Mouse (Mus musculus) central nervous system, embryonic 11.5 days (tissue): ENCODE measurements around the gene Fam83e. TPM values are rescaled to one million over a fixed set of nuclear protein-coding genes. Genes with fewer than 3 reads are reported as not detected.

ENCODE experiments used
- polyA plus RNA-seq: library from polyadenylated mRNA; depleted of rRNA; stranded (reverse); fragments of >200 nt; gene quantifications from 2 replicates; pipeline ENCODE4 v1.2.3, GENCODE M21; 2012; rRNA removed

The Fam83e gene
- polyA plus RNA-seq = 1.3 and 1.6 TPM in 2 replicates

GRCm38 (mm10) chr7:45720413-45721233 lies at the start of gene Fam83e:
TSS of gene Fam83e (plus strand) at chr7:45721212.

GRCm38 (mm10) chr7:45683396-45684050 lies 37.5 kb upstream of the Fam83e start, which contains the start of gene Ntn5:
TSS of gene Ntn5 (plus strand) at chr7:45684022.

DNA sequence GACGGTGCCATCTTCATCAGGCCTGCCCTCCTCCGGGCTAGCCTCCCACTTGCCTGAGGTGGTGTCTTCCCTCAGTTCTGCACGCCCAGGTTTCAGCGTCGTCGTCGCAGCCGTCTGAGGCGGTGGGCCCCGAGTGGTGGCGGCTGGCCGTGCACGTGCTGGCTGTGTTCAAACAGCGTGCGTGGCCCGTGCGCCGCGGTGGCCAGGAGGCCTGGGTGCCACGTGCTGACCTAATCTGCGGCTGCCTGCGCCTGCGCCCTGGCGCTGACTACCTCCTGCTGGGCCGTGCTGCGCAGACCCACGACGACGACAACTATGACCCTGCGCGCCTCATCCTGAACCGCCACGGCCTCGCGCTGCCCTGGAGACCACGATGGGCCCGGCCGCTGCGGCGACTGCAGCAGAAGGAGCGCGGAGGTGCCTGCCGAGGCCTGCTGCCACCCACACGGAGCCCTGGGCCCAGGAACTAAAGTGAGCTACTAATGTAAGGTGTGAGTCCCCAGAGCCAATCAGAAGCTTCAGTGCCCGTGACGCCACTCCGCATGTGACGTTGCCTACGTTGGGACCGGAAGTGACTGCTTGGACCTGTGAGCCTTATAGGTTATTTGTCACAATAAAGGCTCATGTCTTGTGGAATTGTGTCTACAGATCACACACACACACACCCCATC lies 27.0 kb upstream of the Fam83e start, which contains the start of gene Sec1:
Gene Sec1, minus strand, starts transcription at position 482 of the 671 bp plus-strand sequence.

GRCm38 (mm10) chr7:45699523-45700141 lies 21.4 kb upstream of the Fam83e start, which contains the start of gene Car11:
TSS of gene Car11 (plus strand) at chr7:45699843.

DNA sequence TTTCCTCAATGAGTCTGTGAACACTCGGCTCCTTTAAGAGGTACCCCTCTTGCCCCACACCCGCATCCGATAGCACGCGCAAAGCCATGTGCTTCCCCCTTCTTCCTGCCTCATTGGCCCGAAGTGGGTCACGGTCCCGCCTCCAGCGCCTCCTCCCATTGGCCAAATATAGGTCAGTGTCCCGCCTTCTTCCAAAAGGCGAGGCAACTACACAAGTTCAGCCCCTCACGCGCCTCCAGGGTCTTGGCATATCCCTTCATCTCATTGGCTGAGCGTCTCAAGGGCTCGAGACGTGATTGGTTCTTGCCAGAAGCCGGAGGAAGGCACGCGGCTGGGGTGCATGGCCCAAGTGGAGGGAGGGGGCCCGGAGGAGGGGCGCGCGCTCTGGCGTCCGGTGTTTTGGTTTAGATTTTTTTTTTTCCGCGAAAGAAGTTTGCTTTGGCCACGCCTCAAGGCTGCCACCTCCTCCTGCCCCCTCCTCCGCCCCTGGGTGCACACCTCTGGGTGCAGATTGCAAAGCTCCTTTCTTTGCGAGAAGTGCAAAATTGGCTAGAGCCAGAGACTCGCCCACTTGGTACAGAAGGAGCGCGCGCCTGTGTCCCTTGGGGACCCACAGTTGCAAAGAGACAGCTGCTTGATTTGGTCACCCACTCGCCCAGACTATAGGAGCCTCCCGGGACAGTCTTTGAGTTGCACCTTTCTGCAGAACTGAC lies 16.1 kb upstream of the Fam83e start, which contains the start of gene Dbp:
Gene Dbp, plus strand, starts transcription at position 359 of the 713 bp plus-strand sequence.

DNA sequence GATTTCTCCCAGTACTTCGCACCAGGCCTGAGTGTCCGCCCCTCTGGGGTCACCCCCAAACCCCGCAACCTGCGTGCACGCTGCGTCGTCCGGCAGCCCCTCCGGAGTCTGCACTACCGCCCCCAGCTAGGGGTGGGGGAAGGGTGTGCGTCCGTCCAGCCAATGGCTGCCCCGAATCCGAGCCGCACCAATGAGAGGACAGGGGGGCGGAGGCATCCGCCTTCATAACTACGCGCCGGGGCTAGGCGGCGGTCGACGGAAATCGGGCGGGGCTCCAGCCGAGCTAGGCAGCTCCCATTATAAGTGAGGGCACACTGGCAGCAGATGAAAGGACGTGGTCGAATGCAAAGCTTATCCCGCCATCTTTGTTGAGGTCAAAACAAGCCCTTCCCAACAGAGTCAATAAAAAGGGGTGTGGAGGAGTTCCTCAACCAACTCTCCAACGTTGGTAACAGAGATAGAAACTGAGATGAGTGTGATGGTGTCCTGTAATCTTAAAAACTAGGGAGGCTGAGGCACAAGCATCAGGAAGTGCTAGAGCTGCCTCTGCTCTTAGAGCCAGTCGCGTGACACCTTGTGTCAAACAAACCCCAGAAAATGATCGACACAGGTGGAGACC lies 5.8 kb upstream of the Fam83e start, which contains the start of gene Rpl18:
Gene Rpl18, plus strand, starts transcription at position 368 of the 619 bp plus-strand sequence.

GRCm38 (mm10) chr7:45717918-45718297 lies 3.1 kb upstream of the Fam83e start, which contains the start of gene Sphk2:
TSS of gene Sphk2 (minus strand) at chr7:45718002.

GRCm38 (mm10) chr7:45725713-45726112 lies 4.7 kb downstream of the Fam83e start, which contains the start of gene Spaca4:
TSS of gene Spaca4 (minus strand) at chr7:45725813.

Other genes with a start within 250 kb of the Fam83e start
- 0.24 and 0.80 TPM in 2 replicates for gene Tulp2, start 239.3 kb upstream of the Fam83e start, polyA plus RNA-seq
- gene Gm45808, start 234.4 kb upstream of the Fam83e start, polyA plus RNA-seq = not detected in 2 replicates
- 3.5 and 3.9 TPM in 2 replicates for gene Dhdh, start 232.4 kb upstream of the Fam83e start, polyA plus RNA-seq
- 101 and 117 TPM in 2 replicates for gene Nucb1, start 210.8 kb upstream of the Fam83e start, polyA plus RNA-seq
- gene Ppp1r15a, start 194.9 kb upstream of the Fam83e start, polyA plus RNA-seq = 14.8 and 20.2 TPM in 2 replicates
- 1.8 and 4.0 TPM in 2 replicates for gene Plekha4, start 194.9 kb upstream of the Fam83e start, polyA plus RNA-seq
- 0.37 and 0.56 TPM in 2 replicates for gene Hsd17b14, start 166.3 kb upstream of the Fam83e start, polyA plus RNA-seq
- 29.4 and 42.2 TPM in 2 replicates for gene Bcat2, start 151.1 kb upstream of the Fam83e start, polyA plus RNA-seq
- 0.07 TPM in 1 of 2 replicates, not detected in the other for gene Fgf21, start 105.7 kb upstream of the Fam83e start, polyA plus RNA-seq
- gene Fut1, start 103.9 kb upstream of the Fam83e start, polyA plus RNA-seq = 0.01 and 0.04 TPM in 2 replicates
- gene Izumo1, start 99.4 kb upstream of the Fam83e start, polyA plus RNA-seq = 0.20 and 0.22 TPM in 2 replicates
- gene Rasip1, start 93.7 kb upstream of the Fam83e start, polyA plus RNA-seq = 7.7 and 8.8 TPM in 2 replicates
- 2.8 and 5.1 TPM in 2 replicates for gene Mamstr, start 81.2 kb upstream of the Fam83e start, polyA plus RNA-seq
- gene Fut2, start 54.8 kb upstream of the Fam83e start, polyA plus RNA-seq = 0.02 and 0.15 TPM in 2 replicates
- gene Ntn5, start 37.2 kb upstream of the Fam83e start, polyA plus RNA-seq = 0.64 and 0.94 TPM in 2 replicates
- gene Sec1, start 26.8 kb upstream of the Fam83e start, polyA plus RNA-seq = 1.3 and 2.3 TPM in 2 replicates
- gene Car11, start 21.4 kb upstream of the Fam83e start, polyA plus RNA-seq = 22.0 and 26.1 TPM in 2 replicates
- gene Dbp, start 16.1 kb upstream of the Fam83e start, polyA plus RNA-seq = 7.3 and 9.1 TPM in 2 replicates
- gene Rpl18, start 5.8 kb upstream of the Fam83e start, polyA plus RNA-seq = 1,250 and 1,262 TPM in 2 replicates
- gene Sphk2, start 3.2 kb upstream of the Fam83e start, polyA plus RNA-seq = 25.3 and 27.1 TPM in 2 replicates
- gene Spaca4, start 4.6 kb downstream of the Fam83e start, polyA plus RNA-seq = not detected in 2 replicates
- 85.6 and 107 TPM in 2 replicates for gene Lmtk3, start 62.5 kb downstream of the Fam83e start, polyA plus RNA-seq
- 0.56 and 0.88 TPM in 2 replicates for gene Sult2b1, start 63.5 kb downstream of the Fam83e start, polyA plus RNA-seq
- 155 and 323 TPM in 2 replicates for gene Cyth2, start 93.4 kb downstream of the Fam83e start, polyA plus RNA-seq
- gene Kcnj14, start 103.6 kb downstream of the Fam83e start, polyA plus RNA-seq = 1.2 and 1.3 TPM in 2 replicates
- gene Grwd1, start 109.7 kb downstream of the Fam83e start, polyA plus RNA-seq = 28.4 and 31.1 TPM in 2 replicates
- 69.6 and 180 TPM in 2 replicates for gene Kdelr1, start 151.6 kb downstream of the Fam83e start, polyA plus RNA-seq
- 2.4 and 2.7 TPM in 2 replicates for gene Grin2d, start 157.2 kb downstream of the Fam83e start, polyA plus RNA-seq
- 0.26 and 0.89 TPM in 2 replicates for gene Syngr4, start 175.5 kb downstream of the Fam83e start, polyA plus RNA-seq
- 9.7 and 11.8 TPM in 2 replicates for gene Tmem143, start 175.7 kb downstream of the Fam83e start, polyA plus RNA-seq
- 13.4 and 29.4 TPM in 2 replicates for gene Emp3, start 200.2 kb downstream of the Fam83e start, polyA plus RNA-seq
- gene Ccdc114, start 202.9 kb downstream of the Fam83e start, polyA plus RNA-seq = 5.4 and 5.8 TPM in 2 replicates